Mouse (Mus musculus) left cerebral cortex, adult 9 months (tissue): Measurements from ENCODE around the gene Srd5a2.

Experiments used
- DNase-seq, 2 experiments: peaks; one replicate each; pipeline ENCODE4 v3.0.0; 2022; ENCODE audit warnings: low spot score in 2 of 2

Srd5a2 gene

GRCm38 (mm10) chr17:73985936-73986335, 61.8 kb downstream of the Srd5a2 start:
- no peak for DNase-seq

- DNase-seq = no peak
Measured at GRCm38 (mm10) chr17:73984508-73984907, 63.2 kb downstream of the Srd5a2 start.

GRCm38 (mm10) chr17:73982871-73983270, 64.8 kb downstream of the Srd5a2 start:
- no peak for DNase-seq

GRCm38 (mm10) chr17:73976066-73976465, 71.7 kb downstream of the Srd5a2 start:
- DNase-seq = no peak

GRCm38 (mm10) chr17:73972648-73973047, 75.1 kb downstream of the Srd5a2 start:
- DNase-seq = no peak

- DNase-seq = no peak
Measured at GRCm38 (mm10) chr17:73971291-73971690, 76.4 kb downstream of the Srd5a2 start.

- DNase-seq = peak in 1 of 2 experiments; percentile 19
Measured at GRCm38 (mm10) chr17:73970361-73971027, 77.2 kb downstream of the Srd5a2 start.
